Mouse (Mus musculus): ENCODE results near the gene Trim34b.
A peak's percentile ranks its signal among the peaks of the same experiment; 100 is the strongest.
"Not testable (repeated sequence)": the region's sequence is repeated elsewhere in the genome, so short reads cannot be mapped to it uniquely, and the experiment has no call there.

Gene Trim34b

GRCm38 (mm10) chr7:104329171-104329570 lies at the start of gene Trim34b:
TSS of gene Trim34b (plus strand) at chr7:104329471.
- DNase-seq (ENCODE audit: low read depth, low spot score): not testable (repeated sequence)

- DNase-seq (ENCODE audit: low read depth, low spot score): not testable (repeated sequence)
Measured at GRCm38 (mm10) chr7:104287576-104288443, 41.5 kb upstream of the Trim34b start, which contains the start of gene Trim5. TSS of gene Trim5 (minus strand) at chr7:104288094.

- DNase-seq (ENCODE audit: low read depth, low spot score): no peak
Measured at GRCm38 (mm10) chr7:104290641-104291040, 38.6 kb upstream of the Trim34b start.

GRCm38 (mm10) chr7:104291638-104292400 lies 37.5 kb upstream of the Trim34b start:
- DNase-seq (ENCODE audit: low read depth, low spot score): no peak

GRCm38 (mm10) chr7:104314796-104315353 lies 14.4 kb upstream of the Trim34b start:
- DNase-seq (ENCODE audit: low read depth, low spot score): no peak

GRCm38 (mm10) chr7:104315369-104316080 lies 13.7 kb upstream of the Trim34b start, which contains the start of gene Trim12a:
TSS of gene Trim12a (minus strand) at chr7:104315466.
- not testable (repeated sequence) for DNase-seq (ENCODE audit: low read depth, low spot score)

GRCm38 (mm10) chr7:104322028-104322427 lies 7.2 kb upstream of the Trim34b start:
- DNase-seq (ENCODE audit: low read depth, low spot score): no peak

GRCm38 (mm10) chr7:104335547-104335946 lies 6.3 kb downstream of the Trim34b start:
- not testable (repeated sequence) for DNase-seq (ENCODE audit: low read depth, low spot score)

- DNase-seq (ENCODE audit: low read depth, low spot score): not testable (repeated sequence)
Measured at GRCm38 (mm10) chr7:104340744-104341143, 11.5 kb downstream of the Trim34b start.

GRCm38 (mm10) chr7:104348043-104348442 lies 18.8 kb downstream of the Trim34b start:
- DNase-seq (ENCODE audit: low read depth, low spot score): not testable (repeated sequence)

- peak; percentile 55 for DNase-seq (ENCODE audit: low read depth, low spot score)
Measured at GRCm38 (mm10) chr7:104352717-104353599, 23.7 kb downstream of the Trim34b start, which contains the start of gene Trim12c. TSS of gene Trim12c (minus strand) at chr7:104353362.

GRCm38 (mm10) chr7:104353600-104353967 lies 24.3 kb downstream of the Trim34b start:
- no peak for DNase-seq (ENCODE audit: low read depth, low spot score)

GRCm38 (mm10) chr7:104366339-104366738 lies 37.1 kb downstream of the Trim34b start:
- no peak for DNase-seq (ENCODE audit: low read depth, low spot score)

GRCm38 (mm10) chr7:104369736-104370414 lies 40.6 kb downstream of the Trim34b start, which contains the start of gene Trim30b:
TSS of gene Trim30b (minus strand) at chr7:104369884.
- DNase-seq (ENCODE audit: low read depth, low spot score): no peak

Measured in c-Kit-negative CD71-positive TER-119-positive erythroid progenitor cells, embryonic 14.5 days (primary cell).